Mouse (Mus musculus): ENCODE measurements around the gene Tbrg4. TPM values are rescaled to one million over a fixed set of nuclear protein-coding genes. Genes with fewer than 3 reads are reported as not detected.
A peak's percentile ranks its signal among the peaks of the same experiment; 100 is the strongest.
"Not testable (repeated sequence)": the region's sequence is repeated elsewhere in the genome, so short reads cannot be mapped to it uniquely, and the experiment has no call there.

Tbrg4 gene
- total RNA-seq (2021) = 10 to 100 TPM; 53.6 to 57.1 TPM
- long read RNA-seq, experiment 1, transcript Tbrg4-201 (12 exons, 2,290 nt) = major isoform, 42 of 69 reads
- long read RNA-seq, experiment 1, transcript Tbrg4-211 (13 exons, 2,324 nt) = minor isoform, 5 of 69 reads
- long read RNA-seq, experiment 1, partial matches to known transcripts = 12 of 69 reads
- long read RNA-seq, experiment 1, other reads (novel, unspliced or antisense) = 9 of 69 reads
- long read RNA-seq, experiment 2, transcript Tbrg4-201 (12 exons, 2,290 nt) = major isoform, 48 of 74 reads
- long read RNA-seq, experiment 2, transcript Tbrg4-211 (13 exons, 2,324 nt) = minor isoform, 8 of 74 reads
- long read RNA-seq, experiment 2, partial matches to known transcripts = 8 of 74 reads
- long read RNA-seq, experiment 2, other reads (novel, unspliced or antisense) = 9 of 74 reads

DNA sequence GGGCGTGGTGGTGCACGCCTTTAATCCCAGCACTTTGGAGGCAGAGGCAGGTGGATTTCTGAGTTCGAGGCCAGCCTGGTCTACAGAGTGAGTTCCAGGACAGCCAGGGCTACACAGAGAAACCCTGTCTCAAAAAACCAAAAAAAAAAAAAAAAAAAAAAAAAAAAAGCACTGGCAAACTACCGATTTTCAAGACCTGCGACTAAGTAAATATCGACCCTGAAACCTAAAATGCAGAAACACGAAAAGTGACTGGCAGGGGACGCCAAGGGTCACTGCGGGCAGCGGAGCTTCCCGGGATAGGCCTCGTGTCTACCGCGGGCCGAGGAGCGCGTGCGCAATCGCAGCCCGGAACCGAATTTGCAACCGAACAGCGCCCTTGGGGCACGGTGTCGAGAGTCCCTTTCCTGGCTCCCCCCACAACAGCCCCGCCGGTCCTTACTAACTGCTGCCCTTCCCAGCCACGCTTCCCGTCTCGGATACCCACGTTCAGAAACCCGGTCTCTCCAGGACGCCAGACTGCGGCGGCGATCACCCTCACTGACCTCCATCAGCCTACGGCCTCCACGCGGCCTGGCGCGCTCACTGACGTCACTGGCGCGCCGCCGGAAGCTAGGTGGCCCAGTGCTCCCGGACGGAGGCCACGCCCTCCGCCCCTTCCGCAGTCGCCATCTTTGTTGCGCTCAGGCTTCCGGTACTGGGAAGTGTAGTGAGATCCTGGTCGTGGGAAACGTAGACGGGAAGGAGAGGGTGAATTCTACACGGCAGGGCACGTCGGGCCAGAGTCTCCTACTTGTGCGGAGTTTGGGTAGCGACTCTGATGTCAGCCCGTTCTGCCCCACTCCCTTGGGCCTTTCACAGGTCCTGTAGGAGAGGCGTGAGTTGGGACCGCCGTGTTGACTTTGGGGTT, at the start of gene Tbrg4:
Tbrg4 (minus strand) TSS at position 590 of the 910 bp plus-strand sequence.
- peak; percentile 95 for DNase-seq

DNA sequence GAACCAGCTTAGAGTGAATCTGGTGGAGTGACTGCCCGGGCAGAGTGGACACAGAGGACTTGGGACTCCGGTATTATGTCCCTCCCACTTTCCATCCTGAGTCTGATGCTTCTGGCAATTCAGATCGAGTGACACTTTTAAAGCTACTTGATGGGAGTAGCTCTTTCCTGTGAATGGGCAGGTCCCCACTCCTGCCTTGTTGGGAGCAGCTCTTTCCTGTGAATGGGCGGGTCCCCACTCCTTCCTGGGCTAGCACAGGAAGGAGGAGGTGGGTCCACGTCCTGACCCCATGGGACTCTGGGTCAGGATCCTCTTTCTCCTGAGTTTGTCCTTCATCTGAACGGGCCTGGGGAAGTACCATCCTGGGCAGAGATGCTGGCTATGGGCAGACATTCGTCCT, 49.5 kb upstream of the Tbrg4 start:
- DNase-seq = no peak

DNA sequence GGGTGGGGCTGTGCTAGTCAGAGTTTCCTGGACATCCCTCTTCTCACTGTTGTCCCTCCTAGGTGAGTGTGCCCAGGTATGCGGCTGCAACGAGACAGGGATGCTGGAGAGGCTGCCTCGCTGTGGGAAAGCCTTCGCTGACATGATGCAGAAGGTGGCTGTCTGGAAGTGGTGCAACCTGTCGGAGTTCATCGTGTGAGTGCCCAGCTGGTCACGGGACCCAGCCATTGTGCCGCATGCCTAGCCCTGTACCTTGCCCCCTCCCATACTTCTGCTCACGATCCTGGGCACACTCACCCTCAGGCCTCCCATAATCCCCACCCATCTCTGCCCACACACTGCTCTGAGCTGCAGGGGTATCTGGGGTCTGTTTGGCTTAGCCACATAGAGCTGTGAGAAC, 48.8 kb upstream of the Tbrg4 start:
- no peak for DNase-seq

DNA sequence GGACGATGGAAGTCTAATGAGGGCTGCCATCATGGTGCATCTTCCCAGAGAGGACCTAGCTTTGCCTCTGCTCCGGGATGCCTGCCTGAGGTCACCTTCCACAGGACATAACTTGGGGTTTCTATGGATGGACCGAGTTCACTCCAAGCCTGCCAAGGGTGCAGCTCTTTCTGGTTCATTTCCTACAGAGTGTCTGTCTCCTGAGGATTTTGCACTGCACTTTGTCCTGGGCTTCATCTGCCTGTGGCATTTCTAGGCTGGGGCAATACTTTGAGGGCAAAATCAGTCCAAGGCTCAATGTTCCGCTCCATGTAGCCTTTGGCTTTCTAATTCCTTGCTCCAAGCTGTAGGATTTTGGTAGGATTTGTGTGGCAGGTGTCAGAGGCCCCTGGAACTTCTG, 45.0 kb upstream of the Tbrg4 start:
- no peak for DNase-seq

DNA sequence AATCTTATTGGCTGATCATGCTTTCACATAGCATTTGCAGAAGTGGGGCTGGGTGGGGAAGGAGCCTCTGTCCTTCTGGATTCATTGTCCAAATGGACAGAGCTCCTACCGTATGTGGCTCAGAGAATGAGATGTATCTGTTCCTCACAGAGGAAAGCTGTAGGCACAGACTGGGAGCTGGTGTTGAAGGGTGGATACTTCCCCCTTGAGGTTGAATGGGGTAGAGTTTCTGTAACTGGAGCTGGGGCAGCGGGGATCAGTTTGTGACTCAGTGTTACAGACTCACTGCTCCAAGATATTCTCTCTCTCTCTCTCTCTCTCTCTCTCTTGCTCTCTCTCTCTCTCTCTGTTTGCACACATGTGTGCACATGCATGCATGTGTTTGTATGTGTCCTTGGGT, 44.2 kb upstream of the Tbrg4 start:
- no peak for DNase-seq

DNA sequence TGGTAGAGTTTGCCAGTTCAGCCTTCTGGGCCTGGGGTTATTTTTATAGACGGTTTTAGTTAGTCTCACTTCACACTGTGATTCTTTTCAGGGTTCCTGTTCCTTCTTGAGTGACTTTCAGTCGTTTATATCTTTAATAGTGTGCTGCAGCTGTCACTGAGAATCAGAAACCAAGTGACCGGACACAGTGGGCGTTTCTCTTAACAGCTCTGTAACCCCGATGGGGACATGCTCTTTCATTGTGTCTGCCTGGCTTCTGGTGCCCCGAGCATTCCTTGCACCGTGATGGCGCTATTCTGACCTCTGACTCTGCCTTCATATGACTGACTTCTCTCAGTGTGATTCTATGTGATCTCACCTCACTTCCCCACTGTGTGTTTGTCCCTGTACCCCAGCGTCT, 43.2 kb upstream of the Tbrg4 start:
- no peak for DNase-seq

DNA sequence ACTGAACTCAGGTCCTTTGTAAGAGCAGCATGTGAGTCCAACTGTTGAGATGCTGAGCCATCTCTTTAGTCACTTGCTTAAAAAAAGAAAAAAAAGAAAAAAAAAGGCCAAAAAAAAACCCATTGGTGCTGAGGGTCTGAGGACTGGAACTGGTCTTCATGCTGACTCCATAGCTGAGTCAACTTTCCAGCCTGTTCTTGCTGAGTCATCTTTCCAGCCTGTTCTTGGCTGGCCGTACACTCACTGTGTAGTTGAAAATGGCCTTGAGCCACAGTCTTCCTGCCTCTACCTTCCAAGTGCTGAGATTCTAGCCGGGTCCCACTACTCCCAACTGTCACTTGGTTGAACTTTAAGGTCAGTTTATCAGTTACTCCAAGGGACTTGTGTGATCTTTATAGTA, 40.8 kb upstream of the Tbrg4 start:
- no peak for DNase-seq

DNA sequence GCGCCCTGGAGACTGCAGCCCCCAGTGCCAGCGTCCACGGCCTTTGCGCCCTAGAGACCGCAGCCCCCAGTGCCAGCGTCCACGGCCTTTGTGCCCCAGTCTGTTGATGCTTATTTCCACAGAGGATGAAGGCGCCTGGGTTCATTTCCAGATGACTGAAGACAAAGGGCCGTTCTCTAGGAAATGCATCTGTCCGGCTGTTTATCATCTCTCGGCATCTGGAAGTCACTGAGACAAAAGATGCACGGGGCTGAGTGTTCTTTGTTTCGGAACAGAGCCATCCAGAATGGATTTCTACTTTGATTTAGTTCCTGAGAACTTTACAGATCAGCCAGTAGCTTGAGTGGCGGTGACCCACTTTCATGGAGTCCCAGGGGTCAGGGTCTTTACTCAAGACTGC, 35.3 kb upstream of the Tbrg4 start:
- no peak for DNase-seq

DNA sequence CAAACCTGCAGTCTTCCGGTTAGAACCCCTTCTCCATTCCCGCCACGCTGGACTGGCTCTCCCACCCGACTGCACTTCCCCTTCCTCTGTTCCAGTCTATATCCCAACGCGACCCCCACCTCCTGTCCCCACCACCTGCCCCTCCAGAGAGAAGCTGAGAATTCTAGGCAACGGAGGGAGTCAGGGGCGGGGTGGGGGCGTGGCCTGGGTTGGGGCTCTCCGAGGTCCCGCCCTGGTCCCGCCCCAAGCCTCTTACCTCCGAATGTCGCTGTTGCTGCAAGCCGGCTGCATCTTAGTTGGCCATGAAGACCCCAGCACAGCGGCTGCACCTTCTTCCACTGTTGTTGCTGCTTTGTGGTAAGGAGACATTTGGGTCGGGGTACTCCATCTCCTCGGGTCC, 32.4 kb upstream of the Tbrg4 start, which contains the start of gene Ramp3:
Ramp3 (plus strand) TSS at position 251 of the 400 bp plus-strand sequence.
- DNase-seq = peak; percentile 31

DNA sequence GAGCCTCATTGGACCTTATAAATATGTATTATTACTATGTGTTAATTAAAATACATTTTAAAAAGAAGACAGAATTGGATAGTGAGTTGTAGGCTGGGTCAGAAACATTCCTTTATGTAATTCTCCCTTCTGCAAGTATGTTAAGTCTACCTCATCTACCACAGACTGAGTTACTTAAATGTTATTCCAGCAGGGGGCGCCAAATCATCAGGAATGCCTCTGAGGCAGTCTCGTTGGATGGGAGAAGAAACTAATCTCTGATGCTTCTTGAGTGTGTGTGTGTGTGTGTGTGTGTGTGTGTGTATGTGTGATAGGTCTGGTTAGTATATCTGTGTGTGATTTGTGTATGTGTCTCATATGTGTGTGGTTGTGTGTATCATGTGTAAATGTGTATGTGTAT, 29.0 kb upstream of the Tbrg4 start:
- DNase-seq = peak; percentile 85

DNA sequence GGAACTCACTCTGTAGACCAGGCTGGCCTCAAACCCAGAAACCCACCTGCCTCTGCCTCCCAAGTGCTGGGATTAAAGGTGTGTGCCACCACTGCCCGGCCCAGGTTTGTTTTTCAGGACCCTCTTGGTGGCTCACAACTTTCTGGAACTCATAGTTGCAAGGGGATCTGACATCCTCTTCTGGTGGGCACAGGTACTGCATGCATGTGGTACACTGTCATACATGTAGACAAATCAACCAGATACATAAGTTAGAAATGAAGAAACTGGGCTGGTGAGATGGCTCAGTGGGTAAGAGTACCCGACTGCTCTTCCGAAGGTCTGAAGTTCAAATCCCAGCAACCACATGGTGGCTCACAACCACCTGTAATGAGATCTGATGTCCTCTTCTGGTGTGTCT, 27.1 kb upstream of the Tbrg4 start:
- DNase-seq = not testable (repeated sequence)

DNA sequence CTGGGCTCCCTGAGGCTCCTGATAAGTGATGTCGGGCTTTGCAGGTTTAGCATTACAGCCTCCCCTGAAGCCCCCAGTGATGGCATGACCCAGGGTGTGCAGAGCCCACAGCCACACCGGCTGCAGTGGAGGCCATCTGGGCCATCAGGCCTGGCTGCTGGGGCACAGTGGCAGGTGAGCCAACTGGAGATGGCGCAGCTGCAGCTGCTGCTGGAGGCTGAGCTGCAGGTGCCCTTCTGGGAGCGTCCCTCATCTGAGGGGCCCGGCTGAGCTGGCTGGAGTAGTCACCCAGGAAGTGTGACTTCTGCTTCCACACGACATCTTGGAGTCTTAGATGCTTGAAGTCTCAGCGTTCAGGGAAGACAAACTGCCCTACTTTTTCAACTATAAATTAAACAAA, 24.7 kb upstream of the Tbrg4 start:
- no peak for DNase-seq

DNA sequence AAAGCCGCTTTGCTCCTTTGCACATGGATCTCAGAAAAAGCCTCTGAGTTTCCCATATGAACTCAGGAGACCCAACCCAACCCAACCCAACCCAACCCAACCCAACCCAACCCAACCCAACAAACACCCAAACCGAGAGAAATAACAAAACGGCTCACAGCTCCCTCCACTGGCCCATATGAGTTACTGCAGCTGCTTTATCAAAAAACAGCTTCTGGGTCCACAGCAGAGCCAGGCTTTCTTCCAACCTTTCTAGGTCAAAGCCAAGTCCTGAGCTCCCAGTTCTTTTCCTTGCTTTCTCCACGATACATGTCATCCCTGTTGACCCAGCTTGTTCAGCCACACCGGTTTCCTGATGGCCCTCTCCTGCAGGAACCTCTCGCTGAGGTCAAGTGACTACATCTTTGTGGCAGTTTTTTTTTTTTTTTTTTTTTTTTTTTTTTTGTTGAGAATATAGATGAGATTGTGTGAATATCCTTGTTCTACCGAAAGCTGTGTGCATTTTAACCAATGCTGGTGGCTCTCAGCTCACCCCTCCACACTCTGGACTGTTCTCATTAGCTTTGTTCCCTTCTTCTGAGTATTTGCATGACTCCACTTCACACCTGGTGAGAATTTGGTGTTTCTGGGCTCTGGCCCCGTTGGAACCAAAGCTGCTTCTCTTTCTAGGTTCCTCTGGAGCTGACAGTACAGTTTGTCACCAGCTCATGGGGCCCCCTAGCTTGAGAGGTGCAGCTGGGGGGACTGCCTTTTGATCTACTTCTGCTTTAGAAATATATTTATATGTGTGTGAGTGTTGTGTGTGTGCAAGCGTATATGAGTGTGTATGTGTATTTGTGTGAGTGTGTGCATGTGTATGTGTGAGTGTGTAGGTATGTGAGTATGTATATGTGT, 22.2 kb upstream of the Tbrg4 start:
- DNase-seq = no peak

DNA sequence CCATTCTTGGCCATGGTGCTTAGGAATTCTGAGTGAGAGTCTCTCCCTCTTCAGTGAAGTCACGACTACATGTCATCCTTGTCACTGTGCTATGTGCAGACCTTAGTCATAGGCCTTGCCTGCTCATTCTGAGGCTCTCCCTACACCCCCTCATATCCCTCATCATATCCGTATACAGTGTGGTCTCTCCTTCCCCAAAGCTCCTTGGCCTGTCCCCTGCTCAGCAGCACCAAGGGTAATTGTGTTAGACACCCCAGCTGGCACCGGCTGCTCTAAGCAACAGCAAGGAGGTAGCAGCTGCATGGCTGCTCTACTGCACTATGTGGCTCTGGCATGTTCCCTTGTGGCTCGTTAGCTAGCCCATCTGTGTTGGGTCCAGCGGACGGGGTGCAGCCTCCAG, 18.7 kb upstream of the Tbrg4 start:
- no peak for DNase-seq

DNA sequence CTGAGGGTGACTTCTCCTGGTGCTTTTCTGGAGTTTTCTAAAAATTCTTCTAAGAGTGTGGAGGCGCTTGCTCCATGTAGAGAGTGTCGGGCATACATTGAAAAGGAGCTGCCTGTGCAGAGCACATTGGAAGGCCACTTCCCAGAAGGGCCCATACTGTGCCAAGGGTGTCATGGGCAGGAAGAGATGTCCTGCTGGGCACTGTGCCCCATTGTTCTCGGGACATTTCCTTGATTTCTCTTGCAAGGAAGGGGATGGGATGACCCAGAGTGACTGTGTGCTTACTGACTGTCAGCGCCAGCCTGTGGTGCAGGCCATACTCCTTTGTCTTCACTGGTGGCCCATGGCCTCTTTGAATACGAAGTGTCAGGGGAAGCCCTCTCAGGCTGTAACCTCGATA, 13.2 kb upstream of the Tbrg4 start:
- DNase-seq = no peak

DNA sequence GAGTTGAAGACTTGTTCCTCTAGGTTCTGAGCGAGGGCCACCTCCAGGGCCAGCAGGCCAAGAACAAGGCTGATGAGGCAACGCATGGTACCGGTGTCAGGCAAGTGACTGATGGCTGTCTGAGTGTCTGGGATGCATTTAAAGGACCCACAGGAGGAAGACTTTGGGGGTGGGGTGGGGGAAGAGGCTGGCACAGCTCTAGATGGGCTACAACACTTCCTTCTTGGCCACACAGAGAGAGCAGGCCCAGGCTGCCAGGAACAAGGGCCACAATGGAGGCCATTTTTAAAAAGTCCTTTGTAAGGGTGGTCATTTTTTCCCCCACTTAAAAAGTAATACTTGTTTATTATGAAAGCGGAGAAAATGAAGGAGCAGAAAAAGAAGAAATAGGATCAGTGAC, 12.7 kb upstream of the Tbrg4 start, which contains the start of gene Wap:
Wap (minus strand) TSS at position 101 of the 400 bp plus-strand sequence.
- DNase-seq = no peak

DNA sequence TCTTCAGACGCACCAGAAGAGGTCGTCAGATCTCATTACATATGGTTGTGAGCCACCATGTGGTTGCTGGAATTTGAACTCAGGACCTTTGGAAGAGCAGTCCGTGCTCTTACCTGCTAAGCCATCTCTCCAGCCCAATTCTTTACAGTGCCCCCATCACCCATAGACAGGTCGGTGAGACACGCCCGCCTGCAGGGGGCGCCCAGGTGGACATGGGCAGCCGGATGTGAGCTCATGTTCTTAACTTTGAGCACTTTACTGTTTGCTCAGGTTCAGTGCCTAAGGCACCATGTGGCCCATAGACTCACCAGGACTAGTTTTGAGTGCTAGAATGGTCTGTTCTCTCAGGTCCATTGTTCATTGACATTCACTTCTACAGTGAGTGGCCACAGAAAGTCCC, 10.3 kb upstream of the Tbrg4 start:
- DNase-seq = no peak

DNA sequence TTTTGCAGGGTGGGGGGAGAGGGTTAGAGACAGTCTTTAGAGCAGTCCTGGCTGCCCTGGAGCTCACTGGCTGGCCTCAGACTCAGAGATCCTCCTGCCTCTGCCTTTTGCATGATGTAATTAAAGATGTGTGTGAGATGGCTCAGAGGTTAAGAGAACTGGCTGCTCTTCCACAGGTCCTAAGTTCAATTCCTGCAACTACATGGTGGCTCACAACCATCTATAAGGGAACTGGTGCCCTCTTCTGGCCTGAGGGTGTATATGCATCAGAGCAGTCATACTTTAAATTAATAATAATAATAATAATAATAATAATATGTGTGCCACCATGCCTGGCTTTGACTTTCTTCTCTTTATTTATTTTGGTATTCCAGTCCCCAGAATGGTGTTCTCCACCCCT, 3.8 kb upstream of the Tbrg4 start:
- DNase-seq = no peak

DNA sequence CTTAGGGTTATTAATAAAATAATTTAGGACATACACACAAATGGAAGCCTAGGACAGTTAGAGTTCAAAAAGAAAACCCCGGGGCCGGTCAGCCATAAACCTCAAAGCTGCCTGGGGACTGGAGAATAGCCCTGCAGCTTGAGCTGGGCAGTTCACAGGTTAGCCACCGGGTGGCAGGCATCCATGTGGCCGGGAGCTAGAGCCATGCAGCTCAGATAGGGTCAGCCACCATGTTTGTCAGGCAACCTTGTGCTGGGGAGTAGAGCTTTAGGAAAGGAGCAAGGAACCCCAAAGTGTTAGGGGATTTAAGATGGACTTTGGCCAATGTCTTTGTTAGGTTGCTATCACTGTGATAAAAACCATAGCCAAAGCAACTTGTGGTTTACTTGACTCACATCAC, 2.7 kb upstream of the Tbrg4 start:
- peak; percentile 59 for DNase-seq

DNA sequence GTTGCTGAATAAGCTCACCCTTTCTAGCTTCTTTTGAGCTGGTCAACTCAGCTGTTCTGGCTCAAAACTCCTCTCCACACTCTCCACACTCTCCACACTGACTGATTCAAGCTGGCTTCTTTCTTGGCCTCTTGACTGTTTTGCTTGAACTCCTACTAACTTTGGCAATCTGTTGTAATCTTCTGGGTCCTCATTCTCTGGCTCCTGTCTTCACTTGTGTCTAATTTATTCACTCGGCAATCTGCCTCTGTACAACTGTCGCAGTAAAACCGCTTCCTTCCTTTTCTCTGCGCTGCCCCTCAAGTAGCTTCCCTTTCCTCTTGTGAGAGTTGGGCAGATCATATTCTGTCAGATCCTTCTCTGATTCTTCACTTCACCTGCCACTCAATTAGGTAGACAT, 1.9 kb upstream of the Tbrg4 start:
- DNase-seq = no peak

DNA sequence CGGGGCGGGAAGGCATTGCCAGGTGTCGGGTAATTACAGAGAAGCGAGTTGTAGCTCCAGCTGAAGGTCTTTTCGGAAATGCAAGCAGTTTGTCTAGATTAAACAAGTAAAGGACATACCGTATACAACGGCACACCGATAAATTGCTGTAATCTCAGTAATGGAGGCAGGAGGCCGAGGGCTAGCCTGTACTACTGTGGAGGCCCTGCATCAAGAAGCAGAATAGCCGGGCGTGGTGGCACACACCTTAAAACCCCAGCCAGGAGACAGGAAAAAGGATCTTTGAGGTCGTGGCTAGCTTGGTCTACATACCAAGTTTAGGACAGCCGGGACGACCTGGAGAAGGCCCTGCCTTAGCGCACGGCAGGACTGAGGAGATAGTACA, 513 bp upstream of the Tbrg4 start:
- no peak for DNase-seq

Data from gastrocnemius, postnatal 10 days (tissue).